Mouse (Mus musculus) lung, postnatal 0 days (tissue): Measurements from ENCODE around the gene Lypd3.

Source experiments
- CTCF ChIP-seq: IDR thresholded peaks from 2 replicates; pipeline ENCODE4 v1.5.1; 2016; ENCODE audit warnings: antibody characterized with exemption, mild to moderate bottlenecking
- EP300 ChIP-seq: IDR thresholded peaks from 2 replicates; pipeline ENCODE4 v1.6.1; 2016; ENCODE audit warnings: antibody characterized with exemption, mild to moderate bottlenecking, control low read depth

- TF ChIP-seq CTCF (no peak), EP300 (no peak)
These were observed 10.1 kb downstream of the Lypd3 start for GRCm38 (mm10) chr7:24646486-24646885.
